Mouse (Mus musculus) gastrocnemius, adult 18-20 months (tissue): ENCODE results near the gene Bmp2k. TPM values are rescaled to one million over a fixed set of nuclear protein-coding genes. Genes with fewer than 3 reads are reported as not detected.
A peak's percentile ranks its signal among the peaks of the same experiment; 100 is the strongest.

Experiments
- DNase-seq: peaks from one replicate; pipeline ENCODE4 v3.0.0; 2021; ENCODE audit warnings: low spot score
- total RNA-seq, 2 experiments: library from RNA; stranded (reverse); gene quantifications; 2 replicates each; pipeline ENCODE4 v1.2.3; 2021

Bmp2k gene
- total RNA-seq, 2 experiments from 2014 or later, result 11.8 to 13.2 TPM

DNA sequence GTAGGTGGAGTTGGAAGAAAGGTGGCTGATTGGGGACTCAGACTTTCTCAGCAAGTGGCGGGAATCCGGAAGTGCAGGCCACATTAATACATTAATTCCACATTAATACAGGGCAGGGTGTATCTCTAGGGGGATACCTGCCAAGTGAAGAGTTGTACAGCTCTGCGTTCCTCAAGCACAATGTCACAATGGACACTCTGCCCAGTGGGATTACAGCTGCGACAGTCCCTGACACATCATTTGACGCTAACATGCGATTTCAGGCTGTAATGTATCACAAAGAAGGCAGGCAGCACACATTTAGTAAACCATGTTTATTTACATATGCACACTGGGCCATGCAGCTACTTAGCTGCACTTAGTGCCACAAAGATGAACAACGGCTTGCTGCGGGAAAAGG lies 95.5 kb downstream of the Bmp2k start:
- DNase-seq, result no peak

DNA sequence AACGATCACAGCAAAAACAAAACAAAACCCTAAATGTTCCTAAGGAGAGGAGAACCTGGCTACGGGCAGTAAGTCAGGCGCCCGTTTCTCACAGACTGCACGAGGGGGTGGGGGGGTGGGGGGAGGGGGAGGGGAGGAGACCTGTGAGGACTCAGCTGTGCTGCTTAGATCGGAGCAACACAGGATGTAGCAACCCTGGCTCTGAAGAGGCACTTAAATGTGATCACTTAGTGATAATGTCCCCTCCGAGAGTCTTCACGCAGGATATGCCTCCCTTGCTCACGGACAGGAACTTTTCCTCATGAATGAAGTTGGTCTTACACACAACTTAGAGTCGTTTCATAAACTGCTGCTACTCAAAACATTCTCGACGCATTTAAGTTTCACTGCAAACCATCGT lies 97.8 kb downstream of the Bmp2k start:
- DNase-seq, result no peak

DNA sequence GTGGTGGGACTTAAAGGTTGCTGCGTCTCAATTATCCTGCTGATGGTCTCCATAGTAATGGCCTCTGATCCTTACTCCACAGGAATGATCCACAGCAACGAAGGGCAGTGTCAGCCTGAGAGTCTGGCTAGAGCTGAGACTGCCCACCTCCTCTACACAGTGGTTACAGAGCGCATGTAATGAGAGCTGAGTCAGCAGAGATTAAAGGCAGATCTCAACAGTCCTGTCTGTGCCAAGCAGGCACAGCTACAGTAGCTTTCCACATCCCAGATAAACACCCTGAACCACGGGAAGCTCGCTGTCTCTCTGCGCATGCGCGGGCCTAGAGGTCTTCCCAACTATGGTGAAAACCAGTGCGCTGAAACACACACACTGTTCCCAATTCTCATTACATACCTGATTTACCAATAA lies 100.1 kb downstream of the Bmp2k start:
- no peak for DNase-seq

DNA sequence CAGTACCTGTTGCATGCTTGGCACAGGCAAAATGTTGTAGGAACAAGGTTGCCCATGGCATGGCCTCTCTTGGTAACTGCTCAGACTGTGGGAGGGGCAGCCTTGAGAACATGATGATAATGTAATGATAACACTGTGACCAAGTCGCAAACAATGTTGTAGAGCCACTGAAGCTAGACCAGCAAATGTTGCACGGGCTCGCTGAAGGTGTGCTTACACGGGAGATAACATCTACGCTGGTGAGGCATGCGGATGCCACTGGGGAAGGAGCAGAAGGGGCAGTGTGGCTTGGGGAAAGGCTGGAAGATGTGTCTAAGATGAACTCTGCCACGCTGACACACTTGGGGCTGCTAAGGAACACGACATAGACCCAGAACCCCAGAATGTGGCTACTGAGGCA lies 102.5 kb downstream of the Bmp2k start:
- DNase-seq, result no peak

DNA sequence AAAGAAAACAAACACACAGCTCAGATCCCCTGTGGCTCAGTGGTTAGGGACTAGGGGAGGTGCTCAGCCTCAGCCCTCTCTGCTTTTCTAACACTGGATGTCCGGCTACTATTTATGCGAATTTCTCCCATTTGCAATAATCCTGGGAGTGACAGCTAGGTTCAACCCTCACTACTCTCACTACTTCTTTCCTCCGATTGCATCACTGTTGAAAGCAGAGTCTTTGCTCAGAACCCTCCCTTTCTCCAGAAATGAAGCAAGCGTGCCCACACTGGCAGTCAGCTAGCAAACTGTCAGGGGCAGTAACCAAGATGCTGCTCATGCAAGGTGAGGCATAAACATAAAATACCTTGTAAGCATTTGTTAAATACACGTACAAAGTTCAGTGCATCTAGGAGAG lies 110.8 kb downstream of the Bmp2k start:
- DNase-seq, result no peak

DNA sequence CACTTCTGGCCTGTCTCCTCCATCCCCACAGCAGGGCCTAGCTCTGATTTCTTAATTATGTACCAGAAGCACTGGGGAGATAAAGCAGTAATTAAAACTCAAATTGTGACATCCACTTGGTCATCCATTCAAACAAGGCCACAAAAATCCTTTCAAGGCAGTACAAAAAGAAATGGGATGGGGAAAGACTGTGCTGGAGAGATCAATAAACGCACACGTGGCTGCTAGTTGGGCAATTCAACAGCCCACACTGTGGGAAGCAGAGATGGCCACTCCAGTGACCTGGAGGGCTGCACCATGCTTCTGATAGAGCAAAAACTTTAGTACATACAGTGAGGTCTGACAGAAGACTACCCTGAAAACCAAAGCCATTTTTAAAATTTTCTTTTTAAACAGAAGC lies 112.6 kb downstream of the Bmp2k start:
- no peak for DNase-seq

DNA sequence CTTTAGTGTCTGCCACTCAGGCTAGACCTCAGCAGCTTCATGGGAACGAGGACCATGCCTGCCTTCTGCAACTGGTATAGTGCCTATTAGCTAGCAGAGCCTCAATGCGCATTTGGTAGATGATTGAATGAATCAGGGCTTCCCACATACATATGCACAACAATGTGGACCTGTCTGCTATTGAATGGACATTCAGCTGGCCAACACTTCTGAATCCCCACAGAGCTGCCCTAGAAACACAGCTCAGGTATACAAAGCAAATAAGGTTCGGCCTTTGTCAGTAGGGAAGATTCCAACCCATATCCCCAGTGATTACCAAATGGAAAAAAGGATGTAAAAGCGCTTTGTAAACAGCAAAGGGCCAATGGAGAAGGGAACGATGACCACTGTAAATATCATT lies 113.2 kb downstream of the Bmp2k start:
- DNase-seq, result no peak

DNA sequence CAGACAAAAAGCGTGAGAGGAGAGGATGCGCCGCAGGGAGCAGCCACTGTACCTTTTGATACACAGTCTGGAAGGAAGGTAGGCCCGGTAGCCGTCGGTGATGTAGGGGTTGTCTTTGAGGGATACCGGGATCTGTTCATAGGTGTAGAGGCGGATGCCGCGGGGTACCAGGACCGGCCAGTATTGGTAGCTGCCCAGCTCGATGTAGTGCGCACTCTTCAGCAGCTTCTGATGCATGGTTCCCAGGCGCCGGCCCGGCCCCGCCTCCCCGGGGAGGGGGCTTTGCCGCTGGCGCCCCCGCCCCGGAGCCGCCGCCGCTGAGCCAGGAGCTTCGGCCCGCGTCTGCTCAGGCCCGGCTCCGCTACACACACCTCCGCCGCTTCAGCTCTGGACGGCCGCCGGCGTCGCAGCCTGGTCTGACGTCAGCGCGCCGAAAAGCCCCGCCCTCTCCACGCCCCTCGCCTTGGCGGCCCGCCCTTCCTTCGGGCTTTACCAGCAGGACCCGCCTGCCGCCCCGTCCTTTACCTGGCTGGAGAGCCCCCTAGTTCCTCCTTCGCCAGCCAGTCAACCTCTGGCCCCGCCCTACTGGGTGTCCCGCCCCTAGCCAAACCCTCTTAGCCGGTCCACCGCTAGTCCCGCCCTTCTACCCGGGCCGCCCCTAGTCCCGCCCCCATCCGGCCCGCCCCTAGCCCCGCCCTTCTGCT lies 113.9 kb downstream of the Bmp2k start, which contains the start of gene Paqr3:
Paqr3 (minus strand) TSS at position 390 of the 704 bp plus-strand sequence.
- peak; percentile 98 for DNase-seq

DNA sequence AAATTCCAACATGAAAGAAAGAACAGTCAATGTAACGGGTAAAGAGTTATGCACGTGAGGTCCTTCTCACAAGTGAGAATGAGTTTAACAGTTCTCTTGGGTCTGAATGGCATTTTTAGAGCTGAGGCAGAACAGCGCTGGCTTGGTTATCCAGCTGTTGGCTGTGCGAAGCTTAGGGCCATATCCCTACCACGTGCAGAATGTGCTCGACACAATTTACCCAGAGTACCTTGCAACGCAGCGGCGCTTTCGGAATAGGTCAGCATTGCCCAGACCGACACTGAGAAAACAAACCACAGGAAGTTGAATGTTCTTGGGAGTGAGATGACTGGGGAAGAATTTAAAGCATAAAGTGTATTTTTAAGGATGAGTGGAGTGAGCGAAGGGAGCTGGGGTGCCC lies 127.5 kb downstream of the Bmp2k start:
- no peak for DNase-seq

DNA sequence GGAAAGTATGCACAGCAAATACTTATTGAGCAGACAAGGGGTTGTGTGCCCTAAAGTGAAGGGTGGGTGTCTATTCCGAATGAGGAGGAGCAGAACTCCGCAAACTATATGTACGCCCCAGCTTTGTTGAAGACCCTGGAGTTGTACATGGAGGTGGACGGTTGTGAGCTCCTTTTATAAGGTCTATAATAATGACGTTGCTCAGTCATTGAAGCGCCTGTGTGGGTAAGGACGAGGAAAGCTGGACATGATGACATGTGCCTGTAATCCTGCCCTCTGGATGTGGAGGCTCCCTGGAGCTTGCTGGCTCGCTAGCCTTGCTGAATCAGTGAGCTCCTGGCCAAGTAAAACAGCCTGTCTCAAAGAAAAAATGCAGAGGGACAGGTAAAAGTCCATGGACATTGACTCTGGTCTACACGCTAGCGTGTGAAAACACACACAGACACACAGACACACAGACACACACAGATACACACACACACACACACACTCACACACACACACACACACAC lies 128.0 kb downstream of the Bmp2k start:
- DNase-seq, result no peak

DNA sequence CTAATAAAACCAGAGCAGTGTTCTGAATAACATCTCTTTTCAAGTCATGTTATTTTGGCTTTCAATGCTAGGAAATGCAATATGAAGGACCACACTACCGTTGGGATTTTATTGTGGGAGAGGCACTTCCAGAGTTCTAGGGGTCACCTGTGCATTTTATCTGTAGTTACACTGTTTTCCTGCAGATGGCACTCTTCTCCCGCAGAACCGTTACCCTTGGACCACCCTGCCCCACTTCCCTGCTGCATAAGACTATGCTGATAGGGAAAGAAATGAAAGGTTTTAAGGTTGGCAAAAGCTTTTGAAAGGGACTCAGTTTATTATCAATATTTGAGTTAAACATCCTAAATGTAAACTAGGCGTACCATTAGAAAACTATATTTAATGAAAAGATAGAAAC lies 128.5 kb downstream of the Bmp2k start:
- peak; percentile 34 for DNase-seq

DNA sequence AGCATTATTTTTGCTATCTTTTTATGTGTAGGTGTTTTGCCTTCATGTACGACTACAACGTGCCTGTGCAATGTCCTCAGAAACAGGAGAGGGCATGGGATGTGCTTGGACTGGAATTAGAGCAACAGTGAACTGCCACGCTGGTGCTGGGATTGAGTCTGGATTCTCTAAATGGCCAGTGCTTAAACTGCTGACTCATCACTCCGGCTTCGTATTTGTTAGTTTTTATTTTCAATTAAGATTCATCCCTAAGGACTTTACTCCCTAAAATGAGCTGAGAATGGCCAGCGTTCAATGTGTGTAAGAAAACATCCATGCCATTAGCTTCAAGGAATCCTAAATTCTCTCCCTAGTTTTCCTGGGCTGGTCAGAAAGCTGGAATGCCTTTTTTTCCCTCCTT lies 129.8 kb downstream of the Bmp2k start:
- DNase-seq, result no peak

DNA sequence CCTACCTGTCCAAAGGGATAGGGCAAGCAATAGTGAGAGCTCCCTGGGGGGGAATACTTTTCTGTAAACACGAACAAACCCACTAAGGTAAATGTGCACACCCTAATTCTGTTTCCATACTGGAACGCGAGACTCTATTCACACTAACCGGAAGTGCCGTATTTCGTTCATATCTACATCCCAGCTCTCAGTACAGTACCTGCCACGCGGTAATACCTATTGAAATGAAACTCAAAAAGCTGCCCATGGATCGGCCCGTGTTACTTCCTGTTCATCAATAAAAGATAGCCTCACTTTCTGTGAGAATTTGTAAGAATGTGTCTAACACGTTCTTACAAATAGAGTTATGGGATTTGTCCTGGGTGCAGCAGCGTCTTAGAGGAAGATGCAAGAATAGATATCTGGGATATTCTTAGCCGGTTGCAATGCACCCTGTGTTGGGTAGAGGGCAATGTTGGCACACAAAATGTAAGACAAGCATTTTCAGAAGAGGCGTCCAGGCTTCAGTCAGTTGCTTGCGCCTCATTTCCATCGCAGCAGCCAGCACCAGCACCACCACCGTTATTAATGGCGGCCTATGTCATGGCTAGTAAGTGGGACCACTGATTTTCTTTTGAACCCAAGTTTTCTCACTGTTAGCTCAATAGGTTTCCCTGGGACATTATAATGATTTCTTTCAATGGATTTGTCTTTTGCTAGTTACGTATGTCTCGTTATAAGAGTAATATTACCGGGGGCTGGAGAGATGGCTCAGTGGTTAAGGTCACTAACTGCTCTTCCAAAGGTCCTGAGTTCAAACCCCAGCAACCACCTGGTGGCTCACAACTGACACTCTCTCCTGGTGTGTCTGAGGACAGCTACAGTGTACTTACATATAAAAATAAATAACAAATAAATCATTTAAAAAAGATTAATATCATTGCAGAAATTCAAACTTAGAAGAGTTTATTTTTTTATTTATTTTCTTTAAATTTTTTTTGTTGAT lies 131.0 kb downstream of the Bmp2k start:
- DNase-seq, result peak; percentile 50

DNA sequence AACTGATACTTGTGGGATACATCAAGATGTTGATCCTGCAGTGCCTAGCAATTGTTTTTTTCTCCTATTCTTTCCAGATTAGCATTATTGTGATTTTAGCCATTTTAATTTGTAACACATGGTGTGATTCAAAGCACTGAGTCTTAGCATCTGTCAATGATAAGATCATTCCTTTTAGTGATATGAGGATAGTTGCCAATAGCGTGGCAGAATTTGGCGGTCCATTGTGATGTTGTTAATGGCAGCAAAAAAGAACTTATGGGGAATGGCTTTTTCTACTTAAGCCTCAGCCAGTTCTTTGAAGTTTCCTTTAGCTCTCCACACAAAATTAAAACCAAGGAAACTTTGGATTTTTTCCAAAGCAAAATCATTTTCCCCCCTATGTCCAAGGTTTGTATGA lies 132.1 kb downstream of the Bmp2k start:
- DNase-seq, result no peak

DNA sequence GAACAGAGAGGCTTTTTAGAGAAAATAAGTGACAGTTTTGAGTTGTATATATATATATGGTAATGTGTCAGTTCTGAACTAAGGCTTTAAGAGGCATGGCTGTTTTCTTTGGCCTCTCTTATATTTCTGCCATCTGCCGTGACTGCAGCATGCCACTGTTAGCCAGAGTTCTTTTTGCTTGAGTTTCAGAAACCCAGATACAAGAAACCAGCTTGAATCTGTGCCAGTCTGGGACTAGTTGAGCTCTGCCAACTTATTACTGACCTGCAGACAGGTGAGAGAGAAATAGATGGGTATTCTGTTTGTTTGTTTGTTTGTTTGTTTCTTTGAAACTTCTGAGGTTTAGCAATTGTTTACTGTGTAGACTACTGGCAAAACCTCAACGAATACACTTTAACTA lies 137.8 kb downstream of the Bmp2k start:
- DNase-seq, result no peak

Other genes with a start within 250 kb of the Bmp2k start
- 10 to 100 TPM in 1 of 2 experiments, 1 to 10 TPM in 1; 9.5 to 20.3 TPM for gene Anxa3, start 204.3 kb upstream of the Bmp2k start, total RNA-seq
- gene Paqr3, start 113.9 kb downstream of the Bmp2k start, total RNA-seq, result 1 to 10 TPM; 2.7 to 3.3 TPM